Mouse (Mus musculus) cortical plate, adult 2 months (tissue): ENCODE measurements around the gene Gm28053. TPM values are rescaled to one million over a fixed set of nuclear protein-coding genes. Genes with fewer than 3 reads are reported as not detected.

ENCODE experiments used
- H3K27ac ChIP-seq: fragments of 200-500 bp; 2 replicates; pipeline ENCODE4 v1.5.1; 2012; ENCODE audit warnings: low read length, control low read depth, inconsistent platforms; ENCODE audit not compliant: insufficient read depth
- H3K4me1 ChIP-seq: fragments of 200-500 bp; 2 replicates; pipeline ENCODE4 v1.6.1; 2011; ENCODE audit warnings: low read length; ENCODE audit not compliant: control insufficient read depth, insufficient read depth
- H3K4me3 ChIP-seq: fragments of 200-500 bp; 2 replicates; pipeline ENCODE4 v1.5.1; 2011; ENCODE audit warnings: mild to moderate bottlenecking, low read length, control low read depth; ENCODE audit not compliant: insufficient read depth
- CTCF ChIP-seq: fragments of 200-500 bp; IDR thresholded peaks from 2 replicates; pipeline ENCODE4 v1.5.1; 2011; ENCODE audit warnings: mild to moderate bottlenecking, control low read depth, low read length; ENCODE audit not compliant: insufficient read depth; ENCODE audit errors: extremely low read depth
- POLR2A ChIP-seq: fragments of 200-500 bp; IDR thresholded peaks from 2 replicates; pipeline ENCODE4 v1.6.1; 2011; ENCODE audit warnings: mild to moderate bottlenecking, low read length, control low read depth; ENCODE audit not compliant: insufficient read depth; ENCODE audit errors: extremely low read depth
- polyA plus RNA-seq: library from polyadenylated mRNA; depleted of rRNA; stranded (reverse); fragments of >200 nt; gene quantifications from 2 replicates; pipeline ENCODE4 v1.2.3, GENCODE M21; 2012

Gm28053 gene
- polyA plus RNA-seq, 1 experiment = 1.0 TPM

DNA sequence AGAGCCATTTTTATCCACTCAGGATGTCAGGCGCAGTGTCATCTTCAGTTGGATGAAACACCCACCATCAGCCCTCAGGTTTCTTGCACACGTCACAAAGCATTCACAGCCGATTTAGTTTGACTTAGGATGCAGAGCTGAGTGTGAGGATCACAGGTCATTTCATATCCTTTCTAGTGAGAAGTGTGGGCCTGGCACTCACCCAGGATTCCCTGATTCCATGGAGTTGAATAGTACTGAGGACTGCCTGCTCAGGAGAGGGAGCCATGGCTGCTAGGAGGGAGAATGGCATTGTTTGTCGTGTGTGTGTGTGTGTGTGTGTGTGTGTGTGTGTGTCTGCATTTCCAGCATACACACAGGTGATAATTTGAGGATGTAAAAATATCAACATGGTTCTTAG lies 1.9 kb downstream of the Gm28053 start:
- Histone ChIP-seq H3K27ac (no peak overlapping the region), H3K4me1 (peaks cover 2% of the 10 kb centered on the region; the same call in 1 of the 2 replicates), H3K4me3 (no peak overlapping the region)
- TF ChIP-seq CTCF = no peak
- no peak for TF ChIP-seq POLR2A

DNA sequence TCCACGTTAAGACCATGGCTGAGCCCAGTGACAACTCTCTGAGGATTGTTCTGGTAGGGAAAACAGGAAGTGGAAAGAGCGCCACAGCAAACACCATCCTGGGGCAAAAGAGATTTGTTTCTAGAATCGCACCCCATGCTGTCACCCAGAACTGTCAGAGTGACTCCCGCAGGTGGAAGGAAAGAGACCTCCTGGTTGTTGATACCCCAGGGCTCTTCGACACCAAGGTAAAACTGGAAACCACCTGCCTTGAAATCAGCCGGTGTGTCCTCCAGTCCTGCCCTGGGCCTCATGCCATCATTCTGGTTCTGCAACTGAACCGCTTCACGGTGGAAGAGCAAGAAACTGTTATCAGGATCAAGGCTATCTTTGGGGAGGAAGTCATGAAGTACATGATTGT lies 5.1 kb downstream of the Gm28053 start:
- no peak for TF ChIP-seq POLR2A
- no peak for TF ChIP-seq CTCF
- H3K4me3 ChIP-seq = no peak overlapping the region
- peaks cover 2% of the 10 kb centered on the region for H3K4me1 ChIP-seq
- H3K27ac ChIP-seq = no peak overlapping the region

DNA sequence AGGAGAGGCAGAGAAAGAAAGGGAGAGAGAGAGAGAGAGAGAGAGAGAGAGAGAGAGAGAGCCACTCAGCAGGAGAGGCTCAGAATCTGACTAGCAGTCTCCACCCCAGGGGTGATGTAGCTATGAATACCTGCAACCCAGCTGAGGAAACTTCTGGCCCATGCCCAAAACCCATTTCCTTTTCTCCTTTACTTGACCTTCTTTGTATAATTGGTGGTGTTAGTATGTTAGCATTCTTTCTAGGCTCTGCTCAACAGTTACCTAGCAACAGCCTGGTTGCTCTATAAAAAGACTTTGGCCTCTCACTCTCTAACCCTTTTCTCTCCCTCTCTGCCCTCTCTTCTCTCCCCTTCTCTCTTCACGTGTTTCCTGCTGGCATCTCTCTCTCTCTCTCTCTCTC lies 7.1 kb downstream of the Gm28053 start:
- no peaks in the 10 kb centered on the region; the same call in 1 of the 2 replicates for H3K4me1 ChIP-seq
- no peak for TF ChIP-seq CTCF
- no peak for TF ChIP-seq POLR2A
- no peak overlapping the region for H3K4me3 ChIP-seq
- H3K27ac ChIP-seq = no peak overlapping the region

DNA sequence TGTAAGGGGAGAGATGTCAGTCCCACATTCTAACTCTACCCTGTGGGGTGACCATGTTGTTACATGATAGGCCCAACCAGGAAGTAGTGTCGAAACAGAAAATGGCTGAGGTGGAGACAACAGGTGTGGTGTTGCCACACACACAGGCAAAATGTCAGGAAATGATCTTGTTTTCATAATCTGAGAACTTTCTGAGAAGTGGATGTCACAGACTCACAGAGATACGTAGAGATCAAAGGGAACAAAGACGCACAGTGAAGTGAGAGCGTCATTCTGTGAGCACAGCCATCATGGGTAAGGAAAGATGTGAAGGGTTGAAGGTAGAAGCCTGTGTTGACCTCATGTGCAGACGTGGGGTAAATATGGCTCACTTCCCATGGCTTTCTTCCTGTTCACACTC lies 9.4 kb downstream of the Gm28053 start:
- no peak overlapping the region for H3K27ac ChIP-seq
- no peak overlapping the region for H3K4me3 ChIP-seq
- no peak for TF ChIP-seq POLR2A

DNA sequence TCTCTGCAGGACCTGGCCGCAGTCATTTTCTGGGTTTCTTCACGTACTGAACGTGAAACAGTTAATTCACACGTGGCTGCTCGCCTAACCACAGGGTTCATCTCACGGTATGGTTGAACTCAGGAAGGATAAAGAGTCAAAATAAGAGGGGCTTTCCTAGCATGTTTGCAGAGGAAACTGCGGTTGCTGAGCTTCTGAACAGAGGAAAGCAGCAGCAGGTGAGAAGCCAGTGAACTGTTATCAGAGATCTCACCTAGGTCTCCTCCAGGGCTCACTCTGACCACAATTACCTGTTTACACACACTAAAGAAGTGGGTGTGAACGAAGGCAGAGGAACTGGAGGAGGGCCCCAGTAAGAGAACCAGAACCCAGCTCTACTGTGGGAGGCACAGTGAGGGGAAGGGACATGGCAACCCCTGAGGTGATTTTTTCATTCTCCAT lies 14.5 kb downstream of the Gm28053 start:
- H3K4me1 ChIP-seq = no peaks in the 10 kb centered on the region
- H3K27ac ChIP-seq = no peak overlapping the region
- H3K4me3 ChIP-seq = no peak overlapping the region
- TF ChIP-seq CTCF (no peak), POLR2A (no peak)

More for the DNA sequence above, 9.4 kb downstream of the Gm28053 start:
- no peaks in the 10 kb centered on the region; the same call in 1 of the 2 replicates for H3K4me1 ChIP-seq

DNA sequence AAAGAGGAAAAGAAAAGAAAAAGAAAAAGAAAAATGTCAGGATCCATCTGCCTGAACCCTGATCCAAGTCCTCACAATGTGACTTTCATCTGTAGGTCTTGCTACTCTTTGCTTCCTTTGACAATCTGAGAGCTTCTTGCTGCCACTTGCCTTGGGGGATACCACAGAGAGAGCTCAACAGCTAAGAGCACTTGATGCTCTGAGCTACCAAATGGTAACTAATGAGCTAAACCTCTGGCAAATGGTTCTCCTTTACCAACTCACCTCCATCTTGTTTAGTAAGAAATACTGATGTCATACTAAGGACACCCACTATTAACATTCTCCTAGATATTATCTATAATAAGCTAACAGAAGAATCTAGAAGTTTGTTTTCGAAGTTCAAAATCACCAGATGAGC lies 15.3 kb downstream of the Gm28053 start:
- Histone ChIP-seq H3K27ac (no peak overlapping the region), H3K4me1 (no peaks in the 10 kb centered on the region), H3K4me3 (no peak overlapping the region)
- TF ChIP-seq POLR2A = no peak
- TF ChIP-seq CTCF = no peak

DNA sequence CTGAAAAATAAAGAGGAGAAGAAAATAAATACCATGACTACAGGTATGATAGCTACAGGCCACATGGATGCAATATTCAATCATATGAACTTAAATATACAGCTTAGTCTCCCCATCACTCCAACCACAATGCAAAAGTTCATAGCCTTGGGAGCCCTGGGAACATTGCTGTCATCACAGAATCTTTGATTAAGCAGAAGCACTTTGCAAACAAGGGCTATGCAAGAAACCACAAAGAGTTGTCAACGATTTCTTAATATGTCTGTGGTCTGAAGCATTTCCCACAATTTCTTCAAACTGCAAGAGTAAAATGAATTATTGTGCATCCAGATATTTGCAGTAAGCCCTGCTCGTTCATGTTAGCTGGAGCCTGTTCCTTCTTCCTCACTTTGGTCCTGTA lies 18.6 kb downstream of the Gm28053 start:
- H3K27ac ChIP-seq = no peak overlapping the region
- no peaks in the 10 kb centered on the region for H3K4me1 ChIP-seq
- no peak overlapping the region for H3K4me3 ChIP-seq
- TF ChIP-seq POLR2A (no peak), CTCF (no peak)

DNA sequence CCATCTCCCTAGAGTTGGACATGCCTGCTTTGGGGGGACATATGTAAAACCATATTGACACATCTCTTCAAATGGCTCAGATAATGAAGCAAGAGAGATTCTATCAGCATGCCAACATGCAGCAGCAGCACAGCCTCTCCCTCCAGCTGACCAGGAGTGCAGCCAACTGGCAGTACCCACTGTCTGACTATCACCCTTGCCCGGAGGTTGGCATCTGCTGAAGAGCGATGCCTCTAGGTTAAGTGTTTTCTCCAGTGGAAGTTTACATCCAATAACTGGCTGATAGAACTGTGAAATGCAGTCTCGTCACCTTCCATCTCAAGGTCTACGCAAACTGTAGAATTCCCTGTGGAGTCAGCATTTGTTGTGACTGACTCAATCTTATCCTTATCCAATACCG lies 19.3 kb downstream of the Gm28053 start:
- Histone ChIP-seq H3K27ac (no peak overlapping the region), H3K4me1 (no peaks in the 10 kb centered on the region), H3K4me3 (no peak overlapping the region)
- TF ChIP-seq POLR2A (no peak), CTCF (no peak)

DNA sequence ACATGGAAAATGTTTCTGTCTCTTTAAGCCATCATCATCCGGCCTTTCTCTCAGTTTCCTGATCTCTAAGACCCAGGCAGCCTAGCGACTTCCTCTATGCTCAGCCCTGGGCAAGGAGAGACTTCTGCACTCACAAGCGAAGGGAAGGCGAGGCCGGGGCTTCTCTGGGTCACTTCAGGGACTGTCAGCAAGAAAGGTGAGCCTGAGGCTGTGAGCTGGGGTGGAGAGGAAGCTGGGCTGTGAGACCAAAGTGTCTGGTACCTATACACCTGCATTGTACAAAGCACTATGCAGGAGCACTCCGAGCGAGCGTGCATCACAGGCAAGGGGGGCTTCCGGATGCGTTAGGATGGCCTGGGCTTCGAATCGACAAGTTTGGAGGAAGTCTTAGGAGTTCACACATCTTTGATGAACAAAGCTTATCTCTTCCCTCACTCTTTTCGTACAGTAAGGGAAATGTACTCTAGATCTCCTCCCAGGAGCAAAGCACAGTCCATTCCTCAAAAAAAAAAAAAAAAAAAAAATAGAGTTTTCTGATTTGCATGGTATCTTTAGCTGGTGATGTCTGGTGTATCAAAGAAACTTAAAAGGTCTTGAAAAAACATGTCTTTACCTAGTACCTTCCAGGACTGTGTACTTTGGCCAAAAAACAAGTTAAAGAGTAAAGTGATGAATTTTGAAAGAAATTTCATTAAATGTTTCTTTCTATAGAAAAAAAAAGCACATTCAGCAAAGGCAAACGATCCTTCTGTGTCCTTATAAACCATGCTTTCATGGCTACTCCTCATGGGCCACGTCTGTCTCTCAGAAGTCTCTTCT lies 20.8 kb downstream of the Gm28053 start, which contains the start of gene Gimap1:
Gene Gimap1 (plus strand): TSS at position 94 of the 819 bp plus-strand sequence.
- H3K4me3 ChIP-seq = peak within 1 kb of the TSS; percentile 34
- TF ChIP-seq POLR2A = no peak
- TF ChIP-seq CTCF = no peak
- H3K4me1 ChIP-seq = no peaks in the 10 kb centered on the region
- H3K27ac ChIP-seq = no peak within 1 kb of the TSS

DNA sequence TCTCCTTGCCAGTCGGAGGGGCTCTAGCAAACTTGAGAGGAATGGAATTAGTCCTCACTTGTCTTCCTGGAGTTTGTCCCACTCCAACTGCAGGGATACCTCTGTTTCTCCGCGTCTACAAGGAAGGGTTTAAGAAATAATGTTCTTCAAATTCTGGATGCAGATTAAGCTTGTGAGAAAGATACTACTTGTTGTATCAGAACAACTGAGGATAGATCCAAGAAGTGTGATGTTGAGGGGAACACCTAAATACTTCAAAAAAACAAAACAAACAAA lies 21.3 kb downstream of the Gm28053 start:
- no peak overlapping the region for H3K27ac ChIP-seq
- no peaks in the 10 kb centered on the region for H3K4me1 ChIP-seq
- TF ChIP-seq CTCF (no peak), POLR2A (no peak)
- H3K4me3 ChIP-seq = no peak overlapping the region
